Mouse (Mus musculus): ENCODE measurements around the gene Snx15. TPM values are rescaled to one million over a fixed set of nuclear protein-coding genes. Genes with fewer than 3 reads are reported as not detected.

The Snx15 gene
- total RNA-seq, 2 experiments from 2014 or later: 13.4 to 13.7 TPM

DNA sequence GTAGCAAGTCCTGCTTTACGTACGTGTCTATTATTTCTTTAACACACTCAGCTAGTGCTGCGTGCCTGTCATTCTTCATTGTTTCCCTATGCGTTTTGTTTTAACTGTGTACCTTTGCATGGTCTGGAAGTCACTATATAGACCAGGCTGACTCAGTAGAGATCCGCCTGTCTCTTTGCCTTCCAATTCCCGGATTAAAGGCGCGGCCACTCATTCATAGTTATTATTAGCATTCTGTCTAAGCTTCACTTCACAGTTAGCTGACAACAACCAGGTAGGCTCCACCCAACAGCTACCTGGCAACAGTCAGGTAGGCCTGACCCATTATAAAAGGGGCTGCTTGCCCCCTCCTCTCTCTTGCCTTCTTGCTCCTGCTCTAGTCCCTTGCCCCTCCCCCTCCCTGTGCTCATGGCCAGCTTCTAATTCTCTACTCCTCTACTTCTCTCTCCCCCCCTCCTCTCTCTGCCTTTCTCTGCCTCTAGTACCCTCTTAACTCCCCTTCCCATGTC lies 9.4 kb downstream of the Snx15 start:
- no peak for DNase-seq

DNA sequence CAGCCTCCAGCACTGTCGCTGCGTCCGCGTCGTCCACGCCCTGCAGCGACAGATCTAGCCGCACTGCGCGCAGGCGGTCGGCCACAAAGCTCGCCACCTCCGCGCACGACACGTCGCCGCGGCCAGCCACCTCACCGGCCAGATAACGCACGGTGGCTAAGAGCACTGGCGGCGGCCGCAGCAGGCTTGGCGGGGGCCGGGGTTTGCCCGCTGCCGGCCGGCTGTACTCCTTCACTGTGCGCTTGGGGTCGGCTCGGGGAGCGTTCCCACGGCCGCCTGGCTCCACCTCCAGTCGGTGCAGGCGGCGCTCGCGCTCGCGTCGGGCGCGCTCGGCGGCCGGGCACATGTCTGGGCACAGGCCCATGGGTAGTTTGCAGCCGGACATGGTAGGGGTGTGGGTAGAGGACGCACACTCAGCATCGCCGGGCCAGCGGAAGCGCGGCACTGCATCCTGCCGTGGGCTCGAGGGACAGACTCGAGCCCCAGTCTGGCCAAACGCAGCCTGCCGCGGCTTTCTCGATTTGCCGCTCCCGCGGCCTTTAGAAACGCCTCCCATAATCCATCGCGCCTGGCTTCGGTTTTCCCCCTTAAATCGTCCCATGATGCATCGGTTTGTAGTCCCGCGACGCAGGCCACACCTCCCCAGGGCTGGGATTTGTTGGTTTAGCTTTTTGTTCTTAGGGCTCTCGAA lies 10.0 kb downstream of the Snx15 start, which contains the start of gene Sac3d1:
Sac3d1 (minus strand) TSS at position 665 of the 691 bp plus-strand sequence.
- DNase-seq: peak; percentile 89

DNA sequence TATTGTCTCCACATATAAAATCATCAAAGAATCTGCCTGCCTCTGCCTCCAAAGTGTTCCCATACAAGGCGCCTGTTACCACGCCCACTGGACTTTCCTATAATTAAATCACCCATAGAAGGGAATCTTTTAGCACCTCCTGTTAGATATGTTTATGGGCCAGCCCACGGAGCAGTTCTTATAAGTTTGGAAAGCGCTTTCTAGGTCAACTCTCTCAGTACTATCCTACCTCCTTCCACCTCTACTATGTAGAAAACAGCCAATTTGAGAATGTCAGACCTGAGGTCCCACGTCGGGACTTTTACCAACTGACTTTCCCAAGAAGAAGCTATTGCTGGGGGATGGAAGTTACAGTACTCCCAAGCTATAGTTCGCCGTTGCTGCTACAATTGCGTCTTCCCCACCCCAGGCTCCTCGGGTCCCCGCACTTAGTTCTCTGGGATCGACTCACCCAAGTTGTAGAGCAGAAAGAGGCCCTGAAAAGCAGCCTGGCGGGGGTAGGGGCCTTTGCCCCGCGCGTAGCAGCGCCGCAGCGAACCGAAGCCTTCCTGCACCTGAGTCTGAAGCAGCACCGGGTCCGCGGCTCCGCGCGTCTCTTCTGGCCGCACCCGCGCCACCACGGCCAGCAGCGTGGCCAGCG lies 10.6 kb downstream of the Snx15 start:
- no peak for DNase-seq

DNA sequence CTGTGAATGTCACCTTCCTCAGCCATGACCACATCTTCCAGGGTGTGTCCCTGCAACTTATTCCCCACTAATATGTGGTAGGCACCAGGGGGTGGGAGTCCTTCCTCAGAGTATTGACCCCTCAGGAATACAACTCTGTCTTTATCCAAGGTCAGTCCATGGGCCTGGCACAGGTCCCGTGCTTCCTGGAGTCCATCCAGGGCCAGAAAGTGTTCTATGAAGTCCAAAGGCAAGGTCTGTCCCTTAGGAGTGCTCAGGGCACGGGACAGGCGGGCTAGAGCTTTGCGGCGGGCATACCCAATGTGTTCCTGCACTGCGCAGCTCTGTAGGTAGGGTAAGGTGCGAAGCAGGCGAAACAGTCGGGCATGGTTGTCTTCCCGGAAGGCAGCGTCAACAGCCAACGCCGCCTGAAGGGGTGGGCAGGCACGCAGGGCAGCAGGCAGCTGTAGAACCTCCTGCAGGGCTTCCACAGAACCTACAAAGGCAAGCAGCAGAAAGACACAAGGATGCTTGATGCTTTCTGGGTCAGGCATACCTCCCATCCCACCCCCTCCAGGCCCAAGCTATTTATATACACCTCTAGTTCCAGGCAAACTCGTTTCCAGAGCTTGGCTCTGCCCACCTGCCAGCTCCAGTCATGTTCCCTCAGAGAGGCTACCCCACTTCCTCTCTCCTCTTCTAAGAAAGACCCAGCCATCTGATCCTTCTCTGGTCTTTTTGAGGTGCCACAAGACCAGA lies 11.8 kb downstream of the Snx15 start:
- DNase-seq: peak; percentile 55

DNA sequence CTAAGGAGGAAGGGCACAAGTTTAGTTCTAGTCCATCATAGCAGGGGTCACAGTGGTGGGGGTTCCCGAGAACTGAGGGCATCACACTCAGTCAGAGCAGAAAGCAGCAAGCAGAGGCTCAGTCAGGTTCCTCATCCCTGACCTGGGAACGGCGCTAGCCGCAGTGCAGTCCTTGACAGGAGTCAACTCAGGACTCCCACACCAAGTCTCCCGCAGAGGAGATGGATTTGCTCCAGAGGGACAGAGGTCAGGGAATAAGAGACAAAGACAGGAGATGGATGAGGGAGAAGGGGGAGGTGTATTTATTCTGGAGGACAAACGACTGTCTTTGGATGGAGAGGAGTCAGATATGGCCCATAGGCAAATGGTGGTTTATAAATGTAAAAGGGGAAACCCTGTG lies 15.0 kb downstream of the Snx15 start:
- DNase-seq: no peak

DNA sequence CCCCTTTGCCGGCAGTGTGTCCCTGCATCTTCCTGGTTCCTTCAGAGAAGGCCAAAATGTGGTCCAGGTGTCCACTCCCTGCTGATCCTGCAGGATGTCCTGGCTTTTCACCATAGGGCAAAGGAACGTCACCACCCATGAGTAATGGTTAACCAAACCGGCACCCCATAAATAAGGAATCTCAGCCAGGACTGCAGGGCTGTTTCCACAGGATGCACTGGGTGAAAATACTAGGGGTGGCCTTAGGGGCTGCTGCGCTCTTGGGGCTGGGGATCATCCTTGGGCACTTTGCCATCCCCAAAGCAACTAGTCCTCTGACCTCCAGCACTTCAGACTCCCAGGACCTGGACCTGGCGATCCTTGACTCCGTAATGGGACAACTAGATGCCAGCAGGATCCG lies 22.5 kb downstream of the Snx15 start, which contains the start of gene Naaladl1:
Naaladl1 (plus strand) TSS at position 197 of the 400 bp plus-strand sequence.
- DNase-seq: no peak

DNA sequence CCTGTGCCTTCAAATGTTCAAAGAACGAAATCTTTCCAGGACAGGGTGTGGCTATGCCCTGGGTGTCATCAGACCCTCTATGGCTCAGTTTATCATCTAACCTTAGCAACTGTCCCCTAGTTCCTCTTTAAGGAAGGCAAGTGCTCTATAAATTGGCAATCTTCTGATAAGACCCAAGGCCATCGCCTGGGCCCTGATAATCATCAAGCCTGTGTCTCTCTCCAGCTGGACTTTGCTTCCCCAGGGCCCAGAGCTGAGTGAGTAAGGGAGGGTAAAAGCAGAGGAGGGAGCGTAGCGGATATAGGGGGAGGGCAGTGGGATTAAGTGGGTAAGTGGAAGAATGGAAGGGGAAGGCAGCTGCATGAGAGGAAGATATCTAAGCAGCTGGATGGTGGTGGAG lies 23.6 kb downstream of the Snx15 start:
- DNase-seq: no peak

DNA sequence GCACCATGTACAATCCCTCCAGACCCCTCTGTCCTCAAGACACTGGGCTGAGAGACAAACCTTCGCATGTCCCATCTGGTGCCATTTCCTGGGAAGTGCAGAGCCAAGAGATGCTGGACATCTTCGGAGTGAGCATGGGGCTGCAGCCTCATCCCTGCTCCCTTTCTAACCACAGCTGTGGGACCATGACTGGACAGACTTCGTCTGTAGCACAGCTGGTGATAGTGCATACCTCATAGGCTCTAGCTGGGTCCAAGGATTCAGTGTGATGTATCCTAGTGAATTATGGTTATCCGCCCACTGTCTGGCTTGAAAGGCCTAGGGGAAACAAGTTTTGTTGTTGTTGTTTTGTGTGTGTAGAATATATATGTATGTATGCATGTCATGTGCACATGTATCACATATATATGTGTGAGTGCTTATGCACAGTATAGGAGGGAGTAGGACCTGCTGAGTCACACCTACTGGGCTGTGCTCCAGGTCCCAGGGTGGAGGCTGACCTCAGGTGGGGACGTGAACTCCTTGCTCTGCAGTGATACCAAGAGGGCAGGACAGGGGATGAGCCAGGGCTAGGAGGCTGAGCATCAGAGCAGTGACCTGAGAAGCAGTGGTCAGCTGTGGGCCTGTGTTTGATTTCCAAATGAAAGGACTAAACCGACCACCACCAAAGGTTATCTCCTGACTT lies 25.8 kb downstream of the Snx15 start:
- no peak for DNase-seq

DNA sequence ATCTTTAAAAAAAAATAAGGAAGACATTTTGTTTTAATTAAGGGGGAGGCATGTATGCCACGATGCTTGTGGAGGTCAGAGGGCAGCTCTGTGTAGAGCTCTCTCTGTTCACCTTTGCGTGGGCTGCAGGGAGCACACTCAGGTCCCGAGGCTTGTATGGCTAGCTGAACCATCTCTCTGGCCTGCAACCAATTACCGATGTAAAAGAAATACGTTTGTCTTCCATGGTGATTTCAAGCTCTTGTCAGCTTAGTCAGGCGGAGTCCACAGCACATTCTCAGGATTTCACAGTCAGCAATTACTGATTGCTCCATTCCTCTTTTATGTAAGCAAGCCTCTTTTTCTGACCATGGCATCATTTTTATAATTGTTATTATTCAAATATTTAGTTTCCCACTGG lies 26.9 kb downstream of the Snx15 start:
- no peak for DNase-seq

DNA sequence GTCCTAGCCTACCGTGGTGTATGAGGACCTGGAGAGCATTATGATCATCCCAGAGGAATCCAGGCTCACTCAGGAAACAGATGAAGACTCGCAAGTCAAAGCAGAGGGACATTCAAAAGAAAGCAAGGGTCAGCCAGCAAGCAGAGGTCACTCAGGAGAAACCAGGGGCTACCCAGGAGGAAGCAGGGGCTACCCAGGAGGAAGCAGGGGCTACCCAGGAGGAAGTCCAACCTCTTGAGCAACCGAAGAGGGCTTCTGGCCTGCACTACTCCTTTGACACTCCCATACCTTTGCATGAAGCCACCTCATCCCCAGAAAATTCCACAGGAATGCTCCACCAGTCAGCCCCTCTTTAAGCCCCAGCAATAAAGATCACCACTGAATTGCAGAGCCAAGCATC lies 30.3 kb downstream of the Snx15 start:
- no peak for DNase-seq

DNA sequence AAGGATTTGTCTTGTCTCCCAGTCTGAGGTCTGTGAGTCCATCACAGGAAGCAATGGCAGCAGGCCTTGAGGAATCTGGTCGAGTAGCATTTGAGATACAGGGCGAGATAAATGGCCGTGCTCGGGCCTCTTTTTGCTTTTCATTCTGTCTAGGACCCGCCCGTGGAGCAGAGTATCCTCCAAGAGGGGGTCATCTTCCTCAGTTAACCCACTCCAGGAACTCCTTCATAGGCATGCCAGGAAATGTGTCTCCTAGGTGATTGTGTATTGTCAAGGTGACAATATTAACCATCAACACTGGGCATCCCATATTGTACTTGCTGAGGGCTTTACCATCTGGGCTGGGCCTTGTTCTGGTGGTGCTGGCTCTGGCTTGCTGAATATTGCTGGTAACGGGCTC lies 34.0 kb downstream of the Snx15 start, which contains the start of gene AC131692.1:
AC131692.1 (plus strand) TSS at position 301 of the 400 bp plus-strand sequence.
- DNase-seq: no peak

DNA sequence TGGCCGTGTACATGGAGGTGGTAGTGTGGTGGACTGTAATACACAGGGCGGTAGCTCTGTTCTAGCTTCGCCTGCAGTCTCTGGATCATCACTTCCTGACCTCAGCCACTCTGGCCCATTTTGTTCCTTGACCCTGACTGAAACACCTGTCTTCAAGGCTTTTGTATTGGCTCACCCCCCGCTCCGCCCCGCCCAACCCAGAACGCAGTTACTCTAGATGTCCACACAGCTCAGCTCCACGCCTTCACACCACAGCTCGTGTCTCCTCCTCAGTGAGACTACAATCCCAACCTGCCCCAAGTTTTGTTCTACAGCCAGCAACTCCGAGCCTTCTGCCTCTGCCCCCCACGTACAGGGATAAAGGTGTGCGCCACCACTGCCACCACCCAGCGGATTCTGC lies 39.3 kb downstream of the Snx15 start:
- DNase-seq: no peak

DNA sequence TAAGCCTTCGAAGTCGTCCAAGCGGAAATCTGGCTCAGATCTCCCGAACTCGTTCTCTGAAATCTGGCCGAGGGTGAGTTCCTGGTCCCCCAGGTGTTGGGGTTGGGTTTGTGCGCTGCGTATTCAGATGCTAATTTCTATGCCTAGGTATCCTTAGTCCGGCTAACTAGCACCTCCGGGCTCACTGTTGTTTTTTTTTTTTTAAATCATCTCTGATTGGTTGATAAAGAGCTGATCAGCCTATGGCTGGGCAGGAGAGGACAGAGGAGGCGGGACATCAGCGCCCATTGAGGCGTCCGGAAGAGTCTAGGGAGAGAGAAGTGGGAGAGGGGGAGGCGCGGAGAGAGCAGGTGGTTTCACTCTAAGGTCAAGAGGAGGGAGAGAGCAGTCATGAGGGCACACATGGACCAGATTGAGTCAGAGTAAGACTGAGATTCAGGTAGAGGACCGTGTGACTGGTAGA lies 42.7 kb downstream of the Snx15 start:
- DNase-seq: peak; percentile 58

DNA sequence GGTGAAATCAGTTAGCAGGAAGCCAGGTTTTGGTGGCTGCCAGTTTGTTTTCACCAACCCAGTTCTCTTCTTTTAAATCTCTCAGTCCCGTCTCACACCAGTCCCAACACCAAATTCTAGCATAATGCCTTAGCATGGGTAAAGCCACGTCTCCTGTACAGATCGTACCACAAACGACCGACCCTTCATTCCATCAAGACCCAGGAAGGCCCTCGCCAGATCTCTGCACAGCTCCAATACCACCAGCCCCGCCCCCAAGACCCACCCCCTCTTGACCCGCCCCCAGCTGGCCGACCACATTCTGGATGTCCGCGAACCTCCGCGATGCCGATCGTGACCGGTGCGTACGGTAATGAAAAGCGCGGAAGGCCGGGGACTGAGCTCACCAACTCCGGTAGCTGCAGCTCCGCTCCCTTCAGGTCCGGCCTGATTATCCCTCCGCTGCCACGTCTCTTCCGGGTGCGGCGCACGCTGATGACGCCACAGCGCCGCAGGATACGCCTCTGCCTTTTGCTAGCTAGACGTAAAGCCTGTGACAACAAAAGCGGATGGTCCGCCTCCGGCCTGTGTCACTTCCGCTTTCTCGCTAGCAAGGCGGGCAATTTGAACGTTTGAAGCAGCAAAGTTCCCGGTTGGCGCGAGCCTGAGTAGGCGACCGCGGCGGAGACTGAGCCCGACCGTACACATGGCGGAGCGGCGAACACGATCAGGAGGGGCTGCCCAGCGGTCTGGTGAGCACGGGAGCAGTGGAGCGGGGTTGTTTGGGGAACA lies 43.4 kb downstream of the Snx15 start, which contains the start of the genes Zfpl1 and Cdca5:
Zfpl1 (minus strand) TSS at position 479 of the 771 bp plus-strand sequence.
Cdca5 (plus strand) TSS at position 506 of the 771 bp plus-strand sequence.
- DNase-seq: peak; percentile 96

DNA sequence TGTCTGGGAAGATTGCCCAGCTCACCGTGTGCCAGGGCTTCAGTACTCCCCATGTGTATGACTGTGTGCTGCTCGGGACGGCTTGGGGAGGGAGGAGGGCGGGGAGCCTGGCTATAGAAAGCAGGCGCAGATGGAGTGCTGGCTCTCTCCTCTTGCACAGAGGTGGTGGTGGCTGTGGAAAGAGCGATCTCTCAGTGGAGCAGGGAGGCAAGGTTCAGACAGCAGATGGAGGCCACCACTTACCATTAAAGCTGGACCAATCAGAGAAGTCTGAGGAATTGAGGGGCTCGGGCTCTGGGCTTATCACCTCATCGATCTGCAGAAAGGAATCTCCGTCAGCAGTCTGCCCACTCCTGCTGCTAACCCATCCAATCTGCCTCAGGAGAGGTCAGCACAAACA lies 45.9 kb downstream of the Snx15 start, which contains the start of gene Gm28374:
Gm28374 (minus strand) TSS at position 101 of the 400 bp plus-strand sequence.
- DNase-seq: no peak

DNA sequence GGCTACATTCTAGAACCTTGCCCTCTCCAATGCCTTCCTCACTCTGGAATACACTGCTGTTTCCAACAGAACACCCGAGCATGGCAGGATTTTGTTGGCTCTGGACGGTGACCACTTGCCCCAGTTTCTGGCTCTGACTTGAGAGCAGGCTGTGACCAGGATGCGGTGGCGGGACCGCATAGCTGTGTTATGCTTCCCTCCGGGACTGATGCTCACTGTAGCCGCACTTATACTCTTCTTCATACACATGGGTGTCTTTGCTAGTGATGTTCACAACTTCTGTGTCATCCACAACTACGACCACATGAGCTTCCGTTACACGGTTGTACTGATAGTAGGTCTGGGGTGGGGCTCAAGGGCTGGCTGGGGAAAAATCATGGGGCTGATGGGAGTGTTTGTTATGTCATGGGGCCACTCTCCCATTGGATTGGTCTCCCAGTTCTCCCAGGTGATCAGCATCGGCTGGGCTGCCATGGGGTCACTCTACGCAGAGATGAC lies 48.1 kb downstream of the Snx15 start, which contains the start of gene Tmem262:
Tmem262 (plus strand) TSS at position 51 of the 498 bp plus-strand sequence.
- DNase-seq: no peak

DNA sequence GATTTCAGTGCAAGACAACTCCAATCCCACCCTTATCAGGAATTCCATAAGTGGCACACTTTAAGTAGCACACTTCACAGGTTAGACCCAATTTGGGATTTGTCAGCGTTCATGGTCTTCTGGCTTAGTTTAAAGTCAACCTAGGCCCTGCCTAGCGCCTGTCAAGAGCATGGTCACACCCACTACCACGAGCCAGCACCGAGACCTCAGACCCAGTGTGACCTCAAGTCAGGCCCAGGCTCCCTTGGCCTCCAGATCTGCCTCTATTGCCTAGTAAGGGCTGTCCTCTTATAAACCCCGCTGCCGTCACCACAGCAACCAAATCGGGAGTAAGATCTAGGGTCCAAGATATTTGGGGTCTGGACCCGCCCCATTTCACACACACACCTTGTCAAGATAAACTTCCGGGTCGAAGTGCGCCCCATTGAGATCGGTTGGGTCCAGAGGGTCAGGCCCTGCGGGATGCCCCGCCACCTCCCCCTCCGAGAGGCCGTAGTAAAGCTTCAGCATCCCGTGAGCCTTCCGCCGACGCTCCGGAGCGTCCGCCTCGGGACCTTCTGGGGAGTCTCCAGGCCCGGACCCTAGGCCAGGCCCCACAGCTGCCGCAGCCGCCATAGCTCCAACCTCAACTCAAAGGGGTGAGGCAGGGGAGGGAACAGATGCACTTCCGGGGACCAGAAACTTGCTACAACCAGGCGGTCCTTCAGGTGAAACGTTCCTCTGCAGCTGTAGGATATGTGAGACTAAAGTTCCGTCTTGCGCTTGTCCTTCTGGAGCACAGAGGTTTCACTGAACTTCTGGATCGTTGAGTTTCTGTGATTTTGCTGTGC lies 51.3 kb downstream of the Snx15 start, which contains the start of gene Vps51:
Vps51 (minus strand) TSS at position 668 of the 830 bp plus-strand sequence.
- peak; percentile 90 for DNase-seq

DNA sequence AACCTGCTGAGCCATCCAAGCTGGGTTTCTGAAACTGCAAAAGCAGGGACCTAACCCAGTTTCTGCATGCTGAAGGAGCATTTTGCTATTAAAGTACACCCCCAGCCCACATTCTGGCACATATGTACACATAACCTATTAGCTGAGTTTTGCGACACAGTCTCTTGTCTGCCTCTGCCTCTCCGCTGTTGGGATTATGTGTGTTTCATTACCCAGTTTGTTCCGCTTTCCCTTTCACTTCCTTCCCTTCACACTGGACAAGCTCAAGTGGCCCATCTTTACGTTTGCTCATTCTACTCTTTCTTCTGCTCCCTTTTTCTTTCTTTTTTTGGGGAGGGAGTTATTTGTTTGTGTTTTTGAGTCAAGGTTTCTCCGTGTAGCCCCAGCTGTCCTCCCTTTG lies 54.2 kb downstream of the Snx15 start:
- DNase-seq: no peak

DNA sequence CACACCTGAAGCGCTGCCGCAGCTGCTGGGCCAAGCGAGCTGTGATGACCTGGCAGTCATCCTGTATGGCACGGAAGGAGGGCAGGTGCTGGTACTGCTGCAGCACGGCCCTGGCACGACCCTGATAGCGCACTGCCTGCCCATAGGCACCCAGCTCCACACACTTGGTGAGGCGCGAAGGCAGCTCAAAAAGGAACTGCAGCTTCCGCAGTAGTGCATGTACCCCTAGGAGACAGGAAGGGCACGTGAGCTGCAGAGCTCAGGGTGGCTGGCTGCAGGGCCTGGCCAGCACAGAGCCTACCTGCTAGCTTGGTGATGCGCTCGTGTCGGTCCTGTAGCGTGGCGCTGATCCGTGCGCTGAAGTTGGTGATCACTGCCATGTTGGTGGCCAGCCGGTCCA lies 56.8 kb downstream of the Snx15 start:
- no peak for DNase-seq
